Mouse (Mus musculus): ENCODE measurements around the gene Fbxo47. TPM values are rescaled to one million over a fixed set of nuclear protein-coding genes. Genes with fewer than 3 reads are reported as not detected.

The Fbxo47 gene
- polyA plus RNA-seq, 1 experiment from 2014 or later: 1.0 TPM

DNA sequence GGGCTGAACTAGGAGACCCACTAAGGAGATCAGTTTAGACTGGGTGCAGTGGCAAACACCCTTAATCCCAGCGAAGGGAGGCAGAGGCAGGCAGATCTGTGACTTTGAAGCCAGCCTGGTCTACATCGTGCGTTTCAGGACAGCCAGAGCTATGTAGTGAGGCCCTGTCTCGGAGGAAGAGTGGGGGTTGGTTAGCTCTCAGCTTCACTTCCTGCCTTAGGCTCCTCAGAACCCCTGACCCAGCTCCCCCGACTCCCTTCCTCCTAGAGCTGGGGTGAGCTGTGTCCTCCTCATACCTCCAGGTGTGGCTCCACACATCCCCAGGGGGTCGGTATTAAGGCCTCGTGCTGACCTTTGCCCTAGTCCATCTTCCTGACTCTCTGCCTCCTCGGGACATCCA lies 47.4 kb downstream of the Fbxo47 start:
- Histone ChIP-seq H3K4me3 (ENCODE audit: low read depth, low read length) (no peak overlapping the region), H3K27me3 (ENCODE audit: control insufficient read depth, insufficient read depth, low read length) (no peaks in the 10 kb centered on the region), H3K36me3 (ENCODE audit: control insufficient read depth, insufficient read depth, low read length) (peaks cover 18% of the 10 kb centered on the region), H3K9me3 (ENCODE audit: control insufficient read depth, low read length) (no peaks in the 10 kb centered on the region), H3K4me2 (ENCODE audit: low read depth, severe bottlenecking) (no peak overlapping the region), H3K27ac (replicated peaks; ENCODE audit: low read depth, low read length) (no peak overlapping the region), H3K9ac (ENCODE audit: low read length) (no peak overlapping the region), H3K4me1 (ENCODE audit: control insufficient read depth, insufficient read depth, low read length) (no peaks in the 10 kb centered on the region)
- DNase-seq (ENCODE audit: low spot score): no peak
- ATAC-seq (ENCODE audit: insufficient number of reproducible peaks, low FRiP score, low TSS enrichment, low read depth): no peak
- WGBS: 60% methylated on average over 8 of the region's 8 CpGs

DNA sequence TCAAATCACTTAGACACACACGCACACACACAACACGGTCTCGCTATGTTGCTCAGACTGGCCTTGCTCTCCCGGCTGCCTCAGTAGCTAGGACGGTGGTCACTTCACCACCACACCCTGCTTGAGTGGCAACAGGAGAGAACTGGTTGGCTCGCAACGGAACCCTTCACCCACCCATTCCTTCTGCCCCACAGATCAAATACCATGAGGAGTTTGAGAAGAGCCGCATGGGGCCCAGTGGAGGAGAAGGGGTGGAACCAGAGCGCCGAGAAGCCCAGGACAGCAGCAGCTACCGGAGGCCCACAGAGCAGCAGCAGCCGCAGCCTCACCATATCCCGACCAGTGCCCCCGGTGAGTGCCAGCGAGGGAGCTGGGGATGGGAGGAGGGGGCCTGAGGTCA lies 50.6 kb downstream of the Fbxo47 start:
- no peaks in the 10 kb centered on the region for H3K4me1 ChIP-seq (ENCODE audit: control insufficient read depth, insufficient read depth, low read length)
- no peak overlapping the region for H3K4me3 ChIP-seq (ENCODE audit: low read depth, low read length)
- H3K27ac ChIP-seq (replicated peaks; ENCODE audit: low read depth, low read length): no peak overlapping the region
- no peak overlapping the region for H3K9ac ChIP-seq (ENCODE audit: low read length)
- no peaks in the 10 kb centered on the region for H3K9me3 ChIP-seq (ENCODE audit: control insufficient read depth, low read length)
- H3K27me3 ChIP-seq (ENCODE audit: control insufficient read depth, insufficient read depth, low read length): no peaks in the 10 kb centered on the region
- H3K4me2 ChIP-seq (ENCODE audit: low read depth, severe bottlenecking): no peak overlapping the region
- ATAC-seq (ENCODE audit: insufficient number of reproducible peaks, low FRiP score, low TSS enrichment, low read depth) (no peak), DNase-seq (ENCODE audit: low spot score) (no peak)
- peaks cover 18% of the 10 kb centered on the region for H3K36me3 ChIP-seq (ENCODE audit: control insufficient read depth, insufficient read depth, low read length)
- 84% methylated on average over 15 of the region's 15 CpGs for WGBS

DNA sequence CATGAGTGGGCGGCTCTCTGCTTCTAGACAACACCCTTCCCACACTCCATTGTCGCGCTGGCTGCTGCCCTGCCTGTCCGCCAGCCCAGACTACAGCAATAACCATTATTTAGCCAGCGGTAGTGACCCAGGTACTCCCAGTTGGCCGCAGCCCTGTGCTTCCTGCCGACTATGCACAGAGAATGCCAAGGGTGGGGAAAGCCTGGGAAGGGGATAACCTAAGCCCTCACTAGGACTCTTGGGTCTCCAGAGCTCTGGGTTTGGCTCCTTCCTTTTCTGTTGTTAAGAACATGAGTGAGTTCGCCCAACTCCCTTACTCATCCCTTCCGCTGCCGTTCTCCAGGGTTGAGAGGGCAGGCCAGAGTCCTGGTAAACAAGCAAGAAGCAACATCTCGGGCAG lies 52.0 kb downstream of the Fbxo47 start:
- Histone ChIP-seq H3K9me3 (ENCODE audit: control insufficient read depth, low read length) (no peaks in the 10 kb centered on the region), H3K4me3 (ENCODE audit: low read depth, low read length) (no peak overlapping the region), H3K4me1 (ENCODE audit: control insufficient read depth, insufficient read depth, low read length) (no peaks in the 10 kb centered on the region), H3K4me2 (ENCODE audit: low read depth, severe bottlenecking) (no peak overlapping the region), H3K9ac (ENCODE audit: low read length) (no peak overlapping the region), H3K27ac (replicated peaks; ENCODE audit: low read depth, low read length) (no peak overlapping the region), H3K36me3 (ENCODE audit: control insufficient read depth, insufficient read depth, low read length) (peaks cover 20% of the 10 kb centered on the region), H3K27me3 (ENCODE audit: control insufficient read depth, insufficient read depth, low read length) (no peaks in the 10 kb centered on the region)
- ATAC-seq (ENCODE audit: insufficient number of reproducible peaks, low FRiP score, low TSS enrichment, low read depth) (no peak), DNase-seq (ENCODE audit: low spot score) (no peak)
- WGBS: 79% methylated on average over 11 of the region's 11 CpGs

DNA sequence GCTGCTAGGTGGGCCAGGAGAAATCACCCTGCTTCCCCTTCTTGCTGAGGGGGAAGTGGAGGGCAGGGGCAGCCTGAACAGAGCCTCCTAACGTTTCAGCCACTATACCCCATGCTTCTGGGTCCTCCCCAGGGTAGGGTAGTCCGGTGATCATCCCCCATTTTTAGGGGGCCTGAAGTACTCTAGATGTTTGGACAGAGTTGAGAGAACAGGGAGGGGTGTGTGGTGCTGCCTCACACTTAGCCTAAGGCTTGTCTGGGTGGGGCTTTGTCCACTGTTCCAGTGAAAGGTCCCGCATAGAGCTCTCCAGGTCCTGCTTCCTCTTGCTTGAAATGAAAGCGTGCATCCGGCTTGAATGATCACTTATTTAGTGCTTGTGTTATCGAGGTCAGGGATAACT lies 53.5 kb downstream of the Fbxo47 start:
- no peaks in the 10 kb centered on the region for H3K9me3 ChIP-seq (ENCODE audit: control insufficient read depth, low read length)
- ATAC-seq (ENCODE audit: insufficient number of reproducible peaks, low FRiP score, low TSS enrichment, low read depth) (no peak), DNase-seq (ENCODE audit: low spot score) (no peak)
- no peaks in the 10 kb centered on the region for H3K27me3 ChIP-seq (ENCODE audit: control insufficient read depth, insufficient read depth, low read length)
- WGBS: 85% methylated on average over 6 of the region's 6 CpGs
- no peaks in the 10 kb centered on the region for H3K4me1 ChIP-seq (ENCODE audit: control insufficient read depth, insufficient read depth, low read length)
- H3K27ac ChIP-seq (replicated peaks; ENCODE audit: low read depth, low read length): no peak overlapping the region
- no peak overlapping the region for H3K9ac ChIP-seq (ENCODE audit: low read length)
- H3K4me3 ChIP-seq (ENCODE audit: low read depth, low read length): no peak overlapping the region
- peaks cover 18% of the 10 kb centered on the region for H3K36me3 ChIP-seq (ENCODE audit: control insufficient read depth, insufficient read depth, low read length)
- no peak overlapping the region for H3K4me2 ChIP-seq (ENCODE audit: low read depth, severe bottlenecking)

DNA sequence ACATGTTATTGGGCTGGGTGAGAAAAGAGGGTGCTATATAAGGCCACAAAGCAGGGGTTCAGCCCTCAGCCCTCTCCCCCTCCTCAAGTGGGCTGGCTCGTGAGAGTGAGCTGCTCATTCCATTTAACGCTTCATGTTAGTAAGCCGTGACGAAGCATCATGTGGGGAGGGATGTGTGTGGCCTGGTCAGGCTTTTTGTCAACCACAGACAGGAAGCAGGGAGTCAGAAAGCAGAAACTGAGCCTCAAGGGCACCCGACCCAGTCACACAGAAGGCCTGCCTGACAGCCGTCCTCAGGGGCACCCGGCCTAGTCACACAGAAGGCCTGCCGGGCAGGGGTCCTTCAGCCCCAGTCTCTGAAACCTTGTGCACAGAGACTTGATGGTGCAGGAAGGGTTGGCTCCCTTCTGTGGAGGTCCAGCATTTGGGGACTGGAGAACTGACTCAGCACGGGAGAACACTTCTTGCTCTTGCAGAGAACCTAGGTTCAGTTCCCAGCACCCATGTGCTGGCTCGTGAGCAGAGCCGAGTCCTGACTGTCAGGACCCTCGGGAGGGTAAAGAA lies 54.0 kb downstream of the Fbxo47 start:
- Histone ChIP-seq H3K36me3 (ENCODE audit: control insufficient read depth, insufficient read depth, low read length) (peaks cover 21% of the 10 kb centered on the region), H3K4me1 (ENCODE audit: control insufficient read depth, insufficient read depth, low read length) (no peaks in the 10 kb centered on the region), H3K27me3 (ENCODE audit: control insufficient read depth, insufficient read depth, low read length) (no peaks in the 10 kb centered on the region), H3K4me3 (ENCODE audit: low read depth, low read length) (no peak overlapping the region), H3K9ac (ENCODE audit: low read length) (no peak overlapping the region), H3K27ac (replicated peaks; ENCODE audit: low read depth, low read length) (no peak overlapping the region), H3K4me2 (ENCODE audit: low read depth, severe bottlenecking) (no peak overlapping the region), H3K9me3 (ENCODE audit: control insufficient read depth, low read length) (no peaks in the 10 kb centered on the region)
- DNase-seq (ENCODE audit: low spot score) (no peak), ATAC-seq (ENCODE audit: insufficient number of reproducible peaks, low FRiP score, low TSS enrichment, low read depth) (no peak)
- WGBS: 86% methylated on average over 12 of the region's 12 CpGs

DNA sequence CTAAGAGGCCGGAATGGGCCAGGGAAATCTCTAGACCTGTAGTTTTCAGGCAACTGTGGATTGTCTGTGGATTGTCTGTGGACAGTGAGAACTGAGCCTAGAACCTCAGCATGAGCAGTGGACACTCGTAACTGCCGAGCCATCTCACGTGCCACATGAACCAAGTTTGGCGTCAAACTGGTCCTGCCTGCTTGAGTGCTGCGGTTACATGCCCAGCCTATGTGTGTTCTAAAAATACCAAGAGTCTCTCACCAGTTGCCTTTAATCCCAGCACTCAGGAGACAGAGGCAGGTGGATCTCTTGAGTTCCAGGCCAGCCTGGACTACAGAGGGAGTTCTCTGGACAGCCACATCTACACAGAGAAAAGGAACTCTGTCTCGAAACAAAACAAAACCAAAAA lies 54.6 kb downstream of the Fbxo47 start:
- Histone ChIP-seq H3K27me3 (ENCODE audit: control insufficient read depth, insufficient read depth, low read length) (no peaks in the 10 kb centered on the region), H3K4me3 (ENCODE audit: low read depth, low read length) (no peak overlapping the region), H3K9me3 (ENCODE audit: control insufficient read depth, low read length) (no peaks in the 10 kb centered on the region), H3K4me1 (ENCODE audit: control insufficient read depth, insufficient read depth, low read length) (no peaks in the 10 kb centered on the region), H3K27ac (replicated peaks; ENCODE audit: low read depth, low read length) (no peak overlapping the region), H3K4me2 (ENCODE audit: low read depth, severe bottlenecking) (no peak overlapping the region), H3K36me3 (ENCODE audit: control insufficient read depth, insufficient read depth, low read length) (peaks cover 18% of the 10 kb centered on the region), H3K9ac (ENCODE audit: low read length) (no peak overlapping the region)
- no peak for DNase-seq (ENCODE audit: low spot score)
- 94% methylated on average over 7 of the region's 7 CpGs for WGBS
- ATAC-seq (ENCODE audit: insufficient number of reproducible peaks, low FRiP score, low TSS enrichment, low read depth): no peak

DNA sequence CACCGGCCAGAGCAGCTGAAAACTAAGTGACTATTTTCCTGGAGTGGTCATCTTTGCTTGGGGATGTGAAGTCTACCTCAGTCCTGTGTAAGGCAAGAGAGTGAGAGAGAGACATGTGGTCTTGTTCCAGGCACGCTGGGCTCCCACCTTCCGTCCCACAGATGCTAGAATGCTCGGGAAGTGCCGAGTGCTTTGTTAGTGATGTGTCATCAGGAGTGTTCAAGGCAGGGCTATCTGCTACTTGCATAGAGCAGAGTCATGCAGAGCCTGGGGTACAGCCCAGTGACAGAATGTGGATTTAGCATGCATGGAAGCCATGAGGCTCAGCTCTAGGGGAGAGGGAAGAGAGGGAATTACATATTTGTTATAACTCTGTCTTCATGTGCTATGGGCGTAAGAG lies 56.3 kb downstream of the Fbxo47 start:
- Histone ChIP-seq H3K9me3 (ENCODE audit: control insufficient read depth, low read length) (no peaks in the 10 kb centered on the region), H3K4me2 (ENCODE audit: low read depth, severe bottlenecking) (no peak overlapping the region), H3K36me3 (ENCODE audit: control insufficient read depth, insufficient read depth, low read length) (peaks cover 13% of the 10 kb centered on the region; the same call in 1 of the 2 replicates), H3K27ac (replicated peaks; ENCODE audit: low read depth, low read length) (no peak overlapping the region), H3K27me3 (ENCODE audit: control insufficient read depth, insufficient read depth, low read length) (no peaks in the 10 kb centered on the region), H3K4me3 (ENCODE audit: low read depth, low read length) (no peak overlapping the region), H3K4me1 (ENCODE audit: control insufficient read depth, insufficient read depth, low read length) (no peaks in the 10 kb centered on the region), H3K9ac (ENCODE audit: low read length) (no peak overlapping the region)
- no peak for ATAC-seq (ENCODE audit: insufficient number of reproducible peaks, low FRiP score, low TSS enrichment, low read depth)
- 84% methylated on average over 6 of the region's 6 CpGs for WGBS
- DNase-seq (ENCODE audit: low spot score): no peak

DNA sequence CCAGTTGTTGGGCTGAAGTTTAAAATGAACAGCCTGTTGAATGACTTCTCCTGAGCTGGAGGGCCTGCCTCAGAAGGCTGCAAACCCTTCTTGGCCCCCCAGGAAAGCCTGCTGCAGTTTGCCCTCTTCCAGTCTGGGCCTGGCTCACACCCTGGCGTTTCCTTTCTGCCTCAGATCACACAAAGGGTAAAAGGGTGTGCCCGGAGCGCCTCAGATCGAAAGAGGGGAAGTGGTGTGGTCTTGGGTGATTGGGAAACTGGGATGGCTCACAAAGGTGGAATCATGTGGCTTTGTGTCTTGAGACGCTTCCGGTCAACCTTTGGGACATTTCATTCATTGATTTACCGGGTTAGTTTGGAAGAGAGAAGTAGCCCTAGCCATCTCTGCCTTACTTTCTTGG lies 57.5 kb downstream of the Fbxo47 start:
- H3K4me2 ChIP-seq (ENCODE audit: low read depth, severe bottlenecking): no peak overlapping the region
- H3K9ac ChIP-seq (ENCODE audit: low read length): no peak overlapping the region
- H3K27me3 ChIP-seq (ENCODE audit: control insufficient read depth, insufficient read depth, low read length): no peaks in the 10 kb centered on the region
- peaks cover 13% of the 10 kb centered on the region; the same call in 1 of the 2 replicates for H3K36me3 ChIP-seq (ENCODE audit: control insufficient read depth, insufficient read depth, low read length)
- no peaks in the 10 kb centered on the region for H3K9me3 ChIP-seq (ENCODE audit: control insufficient read depth, low read length)
- DNase-seq (ENCODE audit: low spot score) (no peak), ATAC-seq (ENCODE audit: insufficient number of reproducible peaks, low FRiP score, low TSS enrichment, low read depth) (no peak)
- no peaks in the 10 kb centered on the region for H3K4me1 ChIP-seq (ENCODE audit: control insufficient read depth, insufficient read depth, low read length)
- 79% methylated on average over 7 of the region's 7 CpGs for WGBS
- H3K27ac ChIP-seq (replicated peaks; ENCODE audit: low read depth, low read length): no peak overlapping the region
- no peak overlapping the region for H3K4me3 ChIP-seq (ENCODE audit: low read depth, low read length)

DNA sequence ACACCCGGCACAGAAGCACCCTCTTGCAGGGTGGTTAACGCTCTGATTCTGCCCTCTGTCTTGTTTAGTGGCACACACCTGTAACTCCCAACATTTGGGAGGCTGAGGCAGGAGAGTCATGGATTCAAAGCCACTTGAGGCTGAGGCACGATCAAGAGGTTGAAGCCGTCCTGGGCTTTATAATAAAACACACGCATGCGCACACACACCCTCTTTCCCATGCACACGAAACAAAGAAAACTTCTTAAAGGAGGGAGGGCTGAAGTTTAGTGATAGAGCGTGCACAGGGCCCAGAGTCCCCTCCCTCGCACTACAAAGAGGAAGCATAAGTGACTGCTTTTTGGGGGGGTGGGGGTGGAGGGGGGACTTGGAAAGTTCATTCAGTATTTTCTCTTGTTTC lies 58.0 kb downstream of the Fbxo47 start:
- Histone ChIP-seq H3K27ac (replicated peaks; ENCODE audit: low read depth, low read length) (no peak overlapping the region), H3K36me3 (ENCODE audit: control insufficient read depth, insufficient read depth, low read length) (peaks cover 13% of the 10 kb centered on the region; the same call in 1 of the 2 replicates), H3K27me3 (ENCODE audit: control insufficient read depth, insufficient read depth, low read length) (no peaks in the 10 kb centered on the region), H3K4me2 (ENCODE audit: low read depth, severe bottlenecking) (no peak overlapping the region), H3K9ac (ENCODE audit: low read length) (no peak overlapping the region), H3K9me3 (ENCODE audit: control insufficient read depth, low read length) (no peaks in the 10 kb centered on the region), H3K4me1 (ENCODE audit: control insufficient read depth, insufficient read depth, low read length) (no peaks in the 10 kb centered on the region), H3K4me3 (ENCODE audit: low read depth, low read length) (no peak overlapping the region)
- DNase-seq (ENCODE audit: low spot score): no peak
- no peak for ATAC-seq (ENCODE audit: insufficient number of reproducible peaks, low FRiP score, low TSS enrichment, low read depth)
- WGBS: 94% methylated on average over 9 of the region's 9 CpGs

Data from limb, embryonic 11.5 days (tissue).